Mouse (Mus musculus) layer of hippocampus, adult 2 months (tissue): ENCODE results near the gene Luzp2. TPM values are rescaled to one million over a fixed set of nuclear protein-coding genes. Genes with fewer than 3 reads are reported as not detected.

Experiments
- DNase-seq, 2 experiments: peaks; one replicate each; pipeline ENCODE4 v3.0.0; 2022; ENCODE audit warnings: low spot score in 2 of 2
- H3K27ac ChIP-seq: fragments of 200-600 bp; 2 replicates; pipeline ENCODE4 v1.8.1; 2022
- H3K4me3 ChIP-seq: fragments of 200-600 bp; 2 replicates; pipeline ENCODE4 v1.8.1; 2022; ENCODE audit warnings: mild to moderate bottlenecking
- CTCF ChIP-seq: fragments of 200-600 bp; conservative IDR thresholded peaks from 2 replicates; pipeline ENCODE4 v1.8.1; 2022; ENCODE audit warnings: antibody characterized with exemption, mild to moderate bottlenecking, moderate library complexity
- total RNA-seq, 2 experiments: library from RNA; stranded (reverse); gene quantifications; 2 replicates each; pipeline ENCODE4 v1.2.3; 2021

The Luzp2 gene
- total RNA-seq, 2 experiments from 2014 or later = 66.1 to 68.6 TPM

DNA sequence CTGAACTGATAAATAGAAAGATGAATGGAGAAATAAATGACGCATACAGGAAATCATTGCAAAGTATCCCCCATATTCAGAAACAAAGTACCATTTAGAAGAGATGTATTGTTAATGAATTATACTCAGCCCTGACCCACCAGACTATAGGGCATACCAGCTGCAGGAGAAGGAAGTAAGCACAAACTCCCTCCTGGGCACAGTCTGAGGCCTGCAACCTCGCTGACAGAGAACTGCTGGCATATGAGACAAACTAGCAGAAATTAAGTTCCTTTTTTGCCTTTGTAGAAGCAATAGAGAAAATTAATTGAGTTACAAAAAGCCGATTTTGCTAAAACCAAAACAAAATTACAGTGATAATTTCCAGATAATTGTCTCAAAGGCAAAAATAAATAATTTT lies 355.4 kb downstream of the Luzp2 start:
- Histone ChIP-seq H3K4me3 (no peak overlapping the region), H3K27ac (no peak overlapping the region)
- no peak for TF ChIP-seq CTCF
- no peak for DNase-seq

DNA sequence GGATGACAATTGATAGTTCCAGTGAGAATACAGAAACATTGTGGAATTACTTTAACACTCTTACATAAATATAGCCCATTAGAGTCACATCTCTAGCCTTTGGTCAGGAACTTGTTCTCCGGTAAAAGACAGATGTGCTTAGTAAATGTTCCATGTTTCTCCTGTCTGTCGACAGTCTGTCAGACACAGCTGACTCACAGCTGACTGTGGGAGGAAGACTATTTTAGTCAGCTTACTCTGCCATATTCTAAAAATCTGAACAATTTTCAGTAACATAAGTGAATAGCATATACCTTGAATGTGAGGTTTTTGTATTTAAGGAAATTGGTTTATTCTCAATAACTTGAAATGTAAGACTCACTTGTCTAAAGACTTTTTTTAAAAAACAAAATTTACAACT lies 363.5 kb downstream of the Luzp2 start:
- no peak for TF ChIP-seq CTCF
- peak in 1 of 2 experiments; percentile 14 for DNase-seq
- no peak overlapping the region for H3K4me3 ChIP-seq
- H3K27ac ChIP-seq = no peak overlapping the region

DNA sequence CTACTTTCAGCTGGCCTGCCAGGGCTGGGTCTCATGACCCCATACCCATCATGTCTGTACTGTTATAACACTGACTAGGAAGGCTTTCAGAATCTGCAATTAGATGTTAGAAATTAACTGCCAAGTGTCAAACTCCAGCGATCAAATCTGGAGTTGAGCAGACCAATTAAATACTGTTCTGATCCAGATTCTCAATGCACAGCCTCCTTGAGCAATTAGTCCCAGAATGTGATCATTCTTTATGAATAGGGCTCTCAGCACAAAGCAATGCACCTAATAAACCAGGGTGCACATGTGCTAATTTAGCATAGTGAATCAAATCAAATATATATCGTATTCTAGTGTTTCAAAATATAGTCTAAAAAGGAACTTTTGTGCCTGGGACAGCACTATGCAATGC lies 387.7 kb downstream of the Luzp2 start:
- Histone ChIP-seq H3K4me3 (no peak overlapping the region), H3K27ac (no peak overlapping the region)
- no peak for DNase-seq
- TF ChIP-seq CTCF = no peak

DNA sequence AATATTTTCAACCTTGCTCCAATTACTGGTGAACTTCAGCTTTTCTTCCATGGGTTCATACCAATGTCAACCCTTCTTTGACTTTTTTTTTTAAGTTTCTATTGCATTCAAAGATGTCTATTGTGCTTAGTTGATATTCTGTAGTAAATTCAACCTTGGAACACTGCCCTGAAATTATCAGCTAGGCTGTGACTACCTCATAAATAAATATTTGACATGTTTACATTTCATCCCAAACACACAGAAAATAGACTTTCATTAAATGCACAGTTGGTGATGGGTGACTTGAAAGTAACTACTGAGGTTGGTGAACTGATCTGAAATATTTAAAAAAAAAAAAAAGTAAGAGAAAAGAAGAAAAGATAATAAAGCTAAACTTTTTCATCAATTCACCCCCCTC lies 394.1 kb downstream of the Luzp2 start:
- no peak for TF ChIP-seq CTCF

More for the DNA sequence above, 394.1 kb downstream of the Luzp2 start:
- Histone ChIP-seq H3K27ac (no peak overlapping the region), H3K4me3 (no peak overlapping the region)
- DNase-seq = no peak
